Mouse (Mus musculus) megakaryocyte-erythroid progenitor cell, adult 5-6 weeks (primary cell): ENCODE measurements around the gene Pax5. TPM values are rescaled to one million over a fixed set of nuclear protein-coding genes. Genes with fewer than 3 reads are reported as not detected.

Source experiments
- ATAC-seq: replicated peaks from 2 replicates; pipeline ENCODE4 v1.8.0; 2016; ENCODE audit warnings: mild to moderate bottlenecking, inconsistent platforms; ENCODE audit not compliant: severe bottlenecking, poor library complexity, low FRiP score, low TSS enrichment
- total RNA-seq, 2 experiments: library from RNA; stranded (forward) in 1 of 2; stranded (reverse) in 1 of 2; fragments of 200-1000, 215-1000 nt in 1 of 2; fragments of >200 nt in 1 of 2; fragmentation: Nextera tagmentation in 1 of 2; gene quantifications; 2 replicates each; pipeline ENCODE4 v1.2.3; 2014 to 2017

Pax5 gene
- total RNA-seq, 2 experiments from 2014 or later: 0.33 to 15.7 TPM

DNA sequence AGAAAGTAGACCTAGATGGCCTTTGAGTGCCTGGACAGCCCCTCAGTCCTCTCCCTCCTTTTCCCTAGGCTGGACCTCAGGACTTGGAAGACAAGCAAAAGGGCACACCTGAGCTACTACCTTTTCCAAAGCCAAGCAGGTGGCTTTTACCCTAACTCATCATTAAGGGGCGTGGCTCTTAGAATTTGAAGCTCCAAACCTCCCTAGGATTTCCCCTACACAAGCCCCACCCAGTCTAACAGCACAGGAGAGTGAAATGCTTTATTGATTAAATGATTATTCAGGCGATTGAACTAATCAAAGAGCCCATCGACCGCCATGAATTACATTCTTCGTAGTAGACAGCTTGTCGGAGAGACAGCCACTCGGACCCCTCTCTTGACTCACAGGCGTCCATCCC is 2.0 kb downstream of the Pax5 start:
- no peak for ATAC-seq

DNA sequence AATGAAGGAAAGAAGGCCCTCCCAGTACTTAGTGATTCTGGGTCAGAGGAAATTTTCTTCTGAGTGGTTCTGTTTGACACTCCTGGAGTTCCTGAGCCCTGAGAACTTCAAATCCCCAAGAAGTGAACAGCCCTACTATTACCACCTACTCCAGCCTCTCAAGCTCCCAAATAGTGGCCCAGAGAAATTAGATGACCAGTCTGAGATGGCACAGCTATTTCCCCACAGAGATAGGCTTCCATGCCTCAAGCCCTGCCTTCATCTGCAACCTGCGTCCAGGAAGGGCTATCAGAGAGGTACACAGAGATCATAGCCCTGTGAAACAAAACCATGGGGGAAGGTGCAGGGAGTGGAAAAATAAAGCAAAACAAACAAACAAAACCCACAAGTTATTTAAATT is 3.4 kb downstream of the Pax5 start:
- no peak for ATAC-seq

DNA sequence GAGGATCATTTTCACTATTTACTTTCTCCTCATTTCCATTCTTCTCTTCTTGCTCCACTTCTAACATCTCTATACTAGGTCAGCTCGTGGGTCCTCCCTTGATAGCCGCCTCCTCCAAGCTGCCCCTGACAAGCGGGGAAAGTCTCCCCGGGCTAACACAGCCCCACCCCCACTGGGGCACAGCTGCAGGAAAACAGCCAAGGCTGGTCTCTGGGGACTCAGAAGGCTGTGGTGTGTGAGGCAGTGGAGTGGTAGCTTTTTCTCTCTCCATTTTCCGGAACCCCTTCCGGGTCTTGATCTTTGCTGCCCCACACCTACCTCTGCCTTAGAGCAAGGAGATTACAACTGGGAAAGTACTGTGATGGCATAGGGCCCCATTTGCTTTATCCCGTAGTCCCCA is 4.3 kb downstream of the Pax5 start:
- ATAC-seq: no peak

GRCm38 (mm10) chr4:44705151-44705550 is 5.1 kb downstream of the Pax5 start:
- ATAC-seq: no peak

GRCm38 (mm10) chr4:44704369-44704745 is 5.9 kb downstream of the Pax5 start:
- ATAC-seq: peak; percentile 97

DNA sequence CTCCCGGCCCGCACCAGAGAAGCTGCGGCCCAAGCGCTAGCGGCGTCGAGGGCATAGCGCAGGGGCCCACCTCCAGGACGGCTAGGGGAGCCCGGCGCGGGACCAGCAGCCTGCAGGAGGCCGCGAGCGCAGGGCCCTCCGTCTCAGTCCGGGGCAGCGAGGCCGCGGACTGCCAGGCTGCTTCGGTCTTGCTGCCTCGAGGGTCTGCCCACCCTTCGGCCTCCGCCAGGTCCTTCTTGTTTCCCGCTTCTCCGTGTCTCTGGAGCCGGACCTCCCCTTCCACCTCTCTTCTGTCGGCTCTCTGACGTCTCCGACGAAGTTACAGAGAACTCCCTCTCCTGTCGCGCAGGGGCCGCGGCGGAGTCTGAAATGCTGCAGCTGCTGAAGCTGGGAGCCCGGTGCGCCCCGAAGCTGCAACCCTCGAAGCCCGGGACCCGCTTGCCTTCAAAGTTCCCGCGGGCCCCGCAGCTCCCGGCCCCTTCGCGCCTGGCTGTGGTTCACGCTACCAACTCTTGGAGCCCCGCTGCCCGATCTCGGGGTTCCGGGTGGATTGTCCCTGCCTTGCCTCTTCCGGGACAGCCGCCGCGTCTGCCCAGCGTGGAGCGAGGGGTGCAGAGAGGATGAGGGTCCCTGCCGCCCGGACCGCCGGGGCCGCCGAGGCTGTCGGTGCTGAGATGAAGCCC is 6.5 kb downstream of the Pax5 start:
- no peak for ATAC-seq

DNA sequence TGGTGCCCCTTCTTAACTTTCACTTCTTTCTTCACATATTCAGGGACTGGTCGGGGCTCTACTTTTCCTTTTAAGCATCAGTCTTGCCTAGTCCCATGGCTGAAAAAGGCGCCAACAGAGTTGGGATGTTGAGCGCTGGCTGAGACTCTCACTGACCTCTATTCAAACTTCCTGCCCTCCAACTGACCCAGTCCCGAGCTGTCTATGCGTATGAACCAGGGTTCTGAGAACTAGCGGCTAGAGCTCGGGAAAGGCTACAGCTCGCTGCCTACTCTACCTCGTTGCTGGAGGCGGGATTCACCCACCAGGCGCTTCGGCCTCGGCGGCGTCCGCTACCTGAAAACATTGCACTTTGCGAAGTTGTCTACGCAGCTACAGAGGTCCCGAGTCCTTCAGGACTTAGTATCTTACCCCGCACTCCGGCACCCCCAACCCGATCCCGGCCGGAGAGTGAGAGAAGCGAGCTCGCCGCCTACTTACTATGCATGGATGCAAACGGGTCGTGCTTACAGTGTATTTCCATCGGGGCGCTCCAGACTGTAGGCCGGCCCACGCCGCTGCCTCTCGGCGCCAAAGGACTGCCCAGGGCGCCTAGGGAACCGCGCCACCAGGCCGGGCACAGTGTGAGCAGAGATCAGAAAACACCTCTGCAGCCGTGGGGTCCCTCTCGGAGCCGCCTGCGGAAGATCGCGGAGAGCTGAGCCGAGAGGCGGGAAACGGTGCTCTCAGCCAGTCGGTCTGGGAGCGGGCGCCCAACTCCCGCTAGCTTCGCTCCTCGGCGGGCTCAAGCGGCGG is 7.2 kb downstream of the Pax5 start:
- ATAC-seq: no peak

DNA sequence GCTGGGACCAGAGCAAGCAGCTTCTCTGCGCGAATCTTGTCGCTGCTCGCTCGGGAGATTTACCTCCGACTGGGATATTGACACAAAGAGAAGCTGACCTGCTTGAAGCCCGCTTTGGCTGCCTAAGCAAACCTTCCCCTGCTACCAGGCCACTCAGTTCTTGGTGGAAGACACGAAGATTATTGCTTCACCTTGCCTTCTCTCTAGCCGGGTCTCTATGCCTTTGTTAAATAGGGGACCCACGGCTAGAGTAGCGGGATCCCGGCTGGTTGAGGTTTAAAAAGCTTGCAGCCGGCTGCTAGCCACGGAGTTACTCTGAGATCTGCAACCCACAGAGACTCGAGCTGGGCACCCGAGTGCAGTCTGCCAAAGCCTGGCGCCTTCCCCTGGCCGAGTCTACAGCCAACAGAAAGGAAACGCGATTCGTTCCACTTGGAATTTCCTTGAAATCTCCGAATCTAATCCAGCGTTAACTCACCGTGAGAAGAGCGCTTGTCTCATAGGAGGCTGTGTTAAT is 8.2 kb downstream of the Pax5 start:
- no peak for ATAC-seq

DNA sequence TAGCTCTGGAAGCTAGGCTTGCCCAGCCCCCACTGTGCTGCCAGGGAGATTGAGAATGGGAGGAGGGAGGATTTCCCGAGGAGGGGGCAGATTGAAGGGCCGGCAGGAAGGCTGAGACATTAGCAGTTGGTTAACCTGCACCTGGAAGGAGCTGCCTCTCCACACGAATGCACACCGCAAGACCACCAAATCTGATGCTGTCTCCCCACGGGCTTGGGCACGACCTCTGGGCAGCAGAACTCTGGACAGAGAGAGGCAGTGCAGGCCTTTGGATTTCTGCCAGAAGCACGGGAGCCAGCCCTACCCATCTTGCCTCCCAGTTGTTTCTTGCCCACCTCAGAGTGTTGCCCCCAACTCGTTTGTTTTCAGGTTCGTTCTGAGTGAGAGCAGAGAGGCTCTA is 8.8 kb downstream of the Pax5 start:
- no peak for ATAC-seq

GRCm38 (mm10) chr4:44696676-44697075 is 13.6 kb downstream of the Pax5 start:
- ATAC-seq: no peak

GRCm38 (mm10) chr4:44694369-44694768 is 15.9 kb downstream of the Pax5 start:
- no peak for ATAC-seq

DNA sequence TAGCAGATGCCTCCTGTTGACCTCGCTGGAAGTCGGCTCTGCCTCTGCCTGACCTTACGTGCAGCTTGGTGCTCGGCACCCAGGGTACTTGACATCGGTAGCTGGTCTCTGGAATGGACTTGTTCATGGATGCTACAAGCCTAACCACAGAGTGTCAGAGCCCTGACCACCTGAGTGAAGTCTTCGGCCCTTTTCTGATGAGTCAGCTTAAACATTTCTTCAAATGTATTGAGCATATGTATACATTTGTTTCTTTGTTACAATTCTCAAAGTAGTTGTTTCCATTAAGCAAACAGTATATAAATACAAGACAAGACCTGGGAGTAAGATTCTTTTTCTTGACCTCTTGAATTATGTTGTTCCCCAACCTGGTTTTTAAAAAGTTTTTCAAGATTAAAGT is 24.7 kb downstream of the Pax5 start:
- no peak for ATAC-seq

DNA sequence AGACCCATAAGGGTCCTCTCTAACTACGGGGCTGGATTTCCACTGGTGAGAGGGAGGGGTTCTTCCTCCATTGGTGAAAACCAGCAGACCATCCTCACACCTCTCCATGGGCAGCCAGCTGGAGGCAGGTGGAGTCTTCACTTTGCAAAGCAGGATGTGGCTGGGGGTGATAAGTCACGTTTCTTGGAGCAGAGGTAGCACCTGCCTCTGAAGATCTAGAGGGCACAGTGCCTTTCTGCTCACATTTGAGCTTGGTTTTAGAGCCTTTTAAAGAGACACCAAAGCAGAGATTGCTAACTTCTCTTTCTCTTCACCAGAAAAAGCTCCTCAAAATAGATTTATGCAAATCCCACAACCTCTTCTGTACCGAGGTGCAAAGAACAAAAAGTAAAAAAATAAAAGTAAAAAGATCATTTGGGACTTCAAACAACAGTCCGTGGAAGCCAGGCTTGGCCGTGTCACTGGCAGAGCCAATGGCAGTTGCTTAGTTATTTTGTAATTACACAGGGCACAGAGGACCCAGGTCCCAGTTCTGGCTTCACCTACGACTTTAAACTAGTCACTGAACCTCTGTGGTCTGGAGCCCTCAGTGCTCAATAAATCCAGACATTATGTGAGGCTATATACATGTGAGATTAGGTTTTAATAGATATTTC is 29.9 kb downstream of the Pax5 start:
- ATAC-seq: no peak

GRCm38 (mm10) chr4:44678641-44679040 is 31.6 kb downstream of the Pax5 start:
- no peak for ATAC-seq

GRCm38 (mm10) chr4:44678026-44678425 is 32.3 kb downstream of the Pax5 start:
- no peak for ATAC-seq

DNA sequence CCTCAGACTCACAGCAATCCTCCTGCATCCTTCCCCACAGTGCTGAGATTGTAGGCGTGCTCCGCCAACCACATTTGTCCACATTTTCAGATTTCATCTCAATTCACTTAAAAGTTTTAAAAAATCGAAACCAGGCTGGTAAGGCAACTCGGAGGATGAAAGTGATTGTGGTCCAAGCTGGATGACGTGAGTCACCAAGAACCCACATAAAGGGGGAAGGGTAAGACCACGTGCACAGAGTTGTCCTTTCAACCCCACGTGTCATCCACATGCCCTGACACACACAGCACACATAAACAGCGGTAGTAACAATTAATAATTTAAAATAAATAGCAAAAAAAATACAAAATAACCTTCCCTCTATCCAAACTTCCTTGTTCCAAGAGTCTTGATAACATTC is 35.3 kb downstream of the Pax5 start:
- ATAC-seq: no peak

DNA sequence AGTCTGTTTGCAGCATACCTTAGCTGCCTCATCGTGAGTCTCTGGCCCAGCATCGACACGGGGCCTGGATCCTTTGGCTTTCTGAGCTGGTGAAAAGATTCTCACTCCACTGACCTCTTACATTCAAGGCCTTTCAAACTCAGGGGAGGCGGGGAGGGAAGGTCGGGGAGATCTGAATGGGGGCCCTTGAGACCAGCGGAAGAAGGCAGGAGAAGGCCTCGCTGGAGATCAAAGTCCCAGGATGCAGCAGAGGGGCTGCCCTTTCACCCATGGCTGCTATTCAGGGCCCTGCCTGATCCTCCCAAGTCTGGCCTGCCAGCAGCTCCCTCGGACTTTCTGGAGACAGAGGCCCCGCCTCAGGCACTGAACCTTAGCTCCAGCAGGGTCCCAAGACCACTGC is 36.6 kb downstream of the Pax5 start:
- ATAC-seq: no peak

DNA sequence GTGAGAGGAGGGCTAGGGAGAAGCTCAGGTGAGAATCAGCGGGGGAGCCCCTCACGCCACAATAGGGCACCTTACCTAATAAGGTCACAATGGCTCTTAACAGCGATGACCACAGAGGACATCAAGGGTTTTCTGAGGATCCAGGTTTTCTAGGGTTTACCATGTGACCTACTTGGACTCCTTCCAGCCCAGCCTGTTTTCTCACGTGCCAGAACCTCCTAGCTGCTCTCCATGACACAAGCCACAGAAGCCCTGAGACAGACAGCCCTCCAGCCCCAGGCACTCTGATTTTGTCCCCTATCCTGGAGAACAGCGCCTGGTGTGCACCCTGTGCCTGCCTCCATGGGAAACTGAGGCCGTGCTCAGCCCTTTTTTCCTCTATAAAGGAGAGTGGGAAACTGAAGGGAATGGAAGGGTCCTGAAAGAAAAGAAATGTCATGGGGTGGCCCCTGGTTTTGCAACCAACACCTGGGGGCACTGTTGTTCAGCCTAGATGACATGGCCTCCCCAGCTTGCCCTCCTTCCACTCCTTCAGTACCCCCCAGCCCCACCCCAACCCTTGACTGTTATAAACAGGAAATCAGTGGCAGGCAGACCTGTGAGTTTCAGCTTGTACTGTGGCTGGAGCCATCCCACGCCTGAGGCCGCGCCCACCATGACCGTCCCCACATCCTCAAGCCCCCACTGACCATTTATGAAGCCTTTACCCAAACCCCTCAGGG is 37.9 kb downstream of the Pax5 start:
- ATAC-seq: no peak

GRCm38 (mm10) chr4:44671486-44671885 is 38.8 kb downstream of the Pax5 start:
- ATAC-seq: no peak

DNA sequence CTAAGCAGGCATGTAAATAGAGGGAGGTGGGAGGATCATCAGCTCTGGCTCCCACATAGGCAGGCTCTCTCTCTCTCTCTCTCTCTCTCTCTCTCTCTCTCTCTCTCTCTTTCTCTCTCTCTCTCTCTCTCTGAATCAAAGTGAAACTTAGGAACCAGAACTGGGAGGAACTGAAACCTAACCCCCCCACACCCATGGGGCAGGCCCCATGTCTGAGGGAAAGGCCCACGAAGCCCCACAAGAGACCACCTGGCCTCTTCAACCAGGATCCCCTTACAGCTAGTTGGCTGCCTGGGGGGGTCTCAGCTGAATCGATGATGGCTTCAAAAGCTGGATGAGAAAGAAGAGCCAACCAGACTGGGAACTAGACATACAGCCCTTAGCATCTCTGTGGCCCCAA is 39.3 kb downstream of the Pax5 start:
- no peak for ATAC-seq
